Mouse (Mus musculus): Measurements from ENCODE around the gene Zfp536. TPM values are rescaled to one million over a fixed set of nuclear protein-coding genes. Genes with fewer than 3 reads are reported as not detected.
A peak's percentile ranks its signal among the peaks of the same experiment; 100 is the strongest.

The Zfp536 gene
- total RNA-seq, 2 experiments from 2014 or later, result 41.8 to 45.8 TPM

- no peak for DNase-seq (ENCODE audit: low spot score in 2 of 2)
Observed at GRCm38 (mm10) chr7:37695066-37695465, 78.4 kb downstream of the Zfp536 start.

- DNase-seq (ENCODE audit: low spot score in 2 of 2), result no peak
Observed at GRCm38 (mm10) chr7:37690606-37691005, 82.8 kb downstream of the Zfp536 start.

- DNase-seq (ENCODE audit: low spot score in 2 of 2), result no peak
Observed at GRCm38 (mm10) chr7:37689561-37690305, 83.7 kb downstream of the Zfp536 start.

- DNase-seq (ENCODE audit: low spot score in 2 of 2), result no peak
Observed at GRCm38 (mm10) chr7:37689107-37689511, 84.3 kb downstream of the Zfp536 start.

- no peak for DNase-seq (ENCODE audit: low spot score in 2 of 2)
Observed at GRCm38 (mm10) chr7:37686366-37686765, 87.1 kb downstream of the Zfp536 start.

GRCm38 (mm10) chr7:37685247-37685646 is 88.2 kb downstream of the Zfp536 start:
- DNase-seq (ENCODE audit: low spot score in 2 of 2), result no peak

GRCm38 (mm10) chr7:37681335-37681734 is 92.1 kb downstream of the Zfp536 start:
- no peak for DNase-seq (ENCODE audit: low spot score in 2 of 2)

GRCm38 (mm10) chr7:37663676-37664365 is 109.6 kb downstream of the Zfp536 start:
- DNase-seq (ENCODE audit: low spot score in 2 of 2), result no peak

- no peak for DNase-seq (ENCODE audit: low spot score in 2 of 2)
Observed at GRCm38 (mm10) chr7:37648671-37649070, 124.8 kb downstream of the Zfp536 start.

GRCm38 (mm10) chr7:37647917-37648615 is 125.4 kb downstream of the Zfp536 start:
- peak in 1 of 2 experiments; percentile 18 for DNase-seq (ENCODE audit: low spot score in 2 of 2)

- DNase-seq (ENCODE audit: low spot score in 2 of 2), result no peak
Observed at GRCm38 (mm10) chr7:37639740-37640397, 133.6 kb downstream of the Zfp536 start.

GRCm38 (mm10) chr7:37634812-37635211 is 138.6 kb downstream of the Zfp536 start:
- DNase-seq (ENCODE audit: low spot score in 2 of 2), result no peak

GRCm38 (mm10) chr7:37630410-37630809 is 143.0 kb downstream of the Zfp536 start:
- no peak for DNase-seq (ENCODE audit: low spot score in 2 of 2)

GRCm38 (mm10) chr7:37627897-37628510 is 145.4 kb downstream of the Zfp536 start:
- DNase-seq (ENCODE audit: low spot score in 2 of 2), result peak; percentile 26 to 33

GRCm38 (mm10) chr7:37625758-37626157 is 147.7 kb downstream of the Zfp536 start:
- no peak for DNase-seq (ENCODE audit: low spot score in 2 of 2)

- peak; percentile 42 to 62 for DNase-seq (ENCODE audit: low spot score in 2 of 2)
Observed at GRCm38 (mm10) chr7:37624759-37625340, 148.6 kb downstream of the Zfp536 start.

- peak; percentile 75 to 79 for DNase-seq (ENCODE audit: low spot score in 2 of 2)
Observed at GRCm38 (mm10) chr7:37623903-37624758, 149.3 kb downstream of the Zfp536 start.

GRCm38 (mm10) chr7:37619254-37619653 is 154.2 kb downstream of the Zfp536 start:
- no peak for DNase-seq (ENCODE audit: low spot score in 2 of 2)

- no peak for DNase-seq (ENCODE audit: low spot score in 2 of 2)
Observed at GRCm38 (mm10) chr7:37617880-37618279, 155.6 kb downstream of the Zfp536 start.

GRCm38 (mm10) chr7:37615932-37616331 is 157.5 kb downstream of the Zfp536 start:
- DNase-seq (ENCODE audit: low spot score in 2 of 2), result no peak
